Mouse (Mus musculus) erythroblast, embryonic 14.5 days (primary cell): ENCODE measurements around the gene Ccdc92b. TPM values are rescaled to one million over a fixed set of nuclear protein-coding genes. Genes with fewer than 3 reads are reported as not detected.
"Not testable (repeated sequence)": the region's sequence is repeated elsewhere in the genome, so short reads cannot be mapped to it uniquely, and the experiment has no call there.

ENCODE experiments used
- H3K27me3 ChIP-seq: 2 replicates; pipeline ENCODE4 v1.6.1; 2012; ENCODE audit warnings: inconsistent platforms; ENCODE audit not compliant: control insufficient read depth
- H3K36me3 ChIP-seq: 2 replicates; pipeline ENCODE4 v1.6.1; 2012; ENCODE audit warnings: mild to moderate bottlenecking, inconsistent platforms; ENCODE audit not compliant: control insufficient read depth
- H3K4me1 ChIP-seq: 2 replicates; pipeline ENCODE4 v1.6.1; 2012; ENCODE audit warnings: inconsistent platforms; ENCODE audit not compliant: control insufficient read depth
- H3K4me3 ChIP-seq: replicated peaks from 2 replicates; pipeline ENCODE3; 2012; ENCODE audit warnings: moderate library complexity, mild to moderate bottlenecking, inconsistent platforms
- H3K9me3 ChIP-seq: 2 replicates; pipeline ENCODE4 v1.6.1; 2012; ENCODE audit warnings: low read length, inconsistent platforms, mixed read lengths; ENCODE audit not compliant: control insufficient read depth
- GATA1 ChIP-seq: IDR thresholded peaks from 2 replicates; pipeline ENCODE4 v1.6.1; 2012; ENCODE audit warnings: low read length, inconsistent platforms, mixed read lengths
- TAL1 ChIP-seq: IDR thresholded peaks from 3 replicates; pipeline ENCODE4 v1.6.1; 2012; ENCODE audit warnings: low read length, inconsistent platforms, mixed read lengths
- polyA plus RNA-seq: library from polyadenylated mRNA; stranded (reverse); fragments of >175 nt; gene quantifications from 2 replicates; pipeline ENCODE4 v1.2.3, GENCODE M21; 2012

The Ccdc92b gene
- 5.0 and 5.6 TPM in 2 replicates for polyA plus RNA-seq

DNA sequence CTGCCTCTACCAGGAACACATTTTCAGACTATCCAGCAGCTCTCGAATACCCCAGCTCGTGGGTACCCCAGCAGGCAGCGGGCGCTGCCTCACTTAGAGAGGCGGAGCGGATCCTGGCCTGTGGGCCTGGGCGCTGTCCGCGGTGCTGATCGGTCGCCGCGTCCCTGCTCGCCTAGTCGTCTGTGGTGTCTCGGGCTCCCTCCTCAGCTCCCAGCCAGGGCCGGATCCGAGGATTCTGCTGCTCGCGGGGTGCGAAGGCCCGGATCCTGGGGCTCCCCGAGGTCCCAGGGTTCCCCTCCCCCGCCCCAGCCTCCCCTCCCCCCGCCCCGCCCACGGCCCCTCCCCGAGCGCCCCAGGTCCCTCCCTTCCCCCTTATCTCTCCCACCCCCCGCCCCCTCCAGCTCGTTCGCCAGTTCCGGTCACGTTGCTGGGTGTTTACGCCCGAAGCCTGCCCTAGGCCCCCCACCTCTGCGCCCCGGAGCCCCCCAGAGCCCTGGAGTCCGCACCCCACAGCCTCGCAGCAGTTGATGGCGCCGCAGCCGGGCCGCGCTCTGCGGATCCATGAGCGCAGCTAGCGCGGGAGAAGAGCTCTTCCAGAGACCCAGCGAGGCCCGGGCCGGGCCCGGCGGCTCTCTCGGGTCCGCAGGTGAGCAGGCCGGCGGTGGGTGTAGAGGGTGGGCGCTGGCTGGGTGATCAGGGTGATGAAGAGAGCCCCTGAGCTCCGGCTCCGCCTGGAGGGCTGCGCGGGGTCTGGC lies at the start of gene Ccdc92b:
TSS of gene Ccdc92b (plus strand) at position 405 of the 755 bp plus-strand sequence.
- Histone ChIP-seq H3K27me3 (peaks cover 60% of the 10 kb centered on the region), H3K36me3 (peaks cover 22% of the 10 kb centered on the region), H3K9me3 (no peaks in the 10 kb centered on the region; the same call in 1 of the 2 replicates), H3K4me1 (peaks cover 56% of the 10 kb centered on the region), H3K4me3 (peak within 1 kb of the TSS; percentile 77)
- no peak for TF ChIP-seq GATA1
- TF ChIP-seq TAL1: no peak

DNA sequence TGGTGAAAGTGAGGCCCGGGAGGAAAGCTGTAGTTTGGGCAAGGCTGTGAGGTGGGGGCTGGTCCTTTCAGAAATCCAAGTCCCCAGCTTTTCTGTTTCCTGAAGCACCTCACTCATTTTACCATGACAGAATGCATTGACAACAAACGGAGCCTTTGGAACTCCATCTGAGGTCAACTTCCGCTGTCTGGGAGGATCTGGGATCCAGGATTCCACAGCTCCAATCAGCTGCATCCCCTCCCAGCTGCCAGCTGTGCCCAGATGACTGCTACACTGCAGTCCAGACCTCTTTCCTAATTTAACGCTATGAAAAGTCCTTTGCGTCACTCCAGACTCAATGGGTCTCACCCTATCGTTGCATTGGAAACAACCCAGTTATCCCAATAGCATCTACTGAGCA lies 49.7 kb upstream of the Ccdc92b start:
- TF ChIP-seq TAL1: no peak
- no peak for TF ChIP-seq GATA1
- H3K4me1 ChIP-seq: peaks cover 57% of the 10 kb centered on the region
- no peaks in the 10 kb centered on the region for H3K9me3 ChIP-seq
- no peaks in the 10 kb centered on the region for H3K27me3 ChIP-seq
- no peaks in the 10 kb centered on the region for H3K36me3 ChIP-seq
- H3K4me3 ChIP-seq: no peak overlapping the region

DNA sequence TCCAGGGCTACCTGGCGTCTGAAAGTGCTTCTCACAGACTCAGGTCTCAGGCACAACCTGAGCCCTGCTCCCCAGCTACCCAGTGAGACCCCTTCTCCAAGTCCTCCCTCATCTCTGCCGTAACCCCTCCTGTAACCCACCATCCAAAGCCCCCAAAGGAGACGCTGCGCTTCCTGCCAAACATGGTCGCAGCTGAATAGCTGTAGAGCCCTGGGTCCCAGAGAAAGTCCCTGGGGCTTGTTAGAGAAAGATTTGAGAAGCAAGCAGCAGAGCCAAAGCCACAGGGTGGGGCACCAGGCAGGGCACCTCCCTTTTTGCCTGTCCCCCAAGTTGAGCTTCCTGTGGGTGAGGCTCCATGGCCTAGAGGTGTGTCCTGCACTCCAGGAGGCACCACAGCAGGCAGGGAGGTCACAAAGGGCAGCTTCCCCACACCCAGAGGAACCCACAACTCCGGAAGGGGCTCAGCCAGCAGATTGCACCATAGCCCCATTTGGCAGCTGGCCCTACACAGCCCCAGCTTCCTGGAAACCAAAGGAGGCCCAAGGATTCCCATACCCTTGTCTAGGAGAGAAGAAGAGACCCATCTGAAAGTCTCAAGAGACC lies 46.8 kb upstream of the Ccdc92b start:
- H3K4me3 ChIP-seq: peak overlapping the region; percentile 46
- H3K27me3 ChIP-seq: no peaks in the 10 kb centered on the region
- no peaks in the 10 kb centered on the region for H3K9me3 ChIP-seq
- no peak for TF ChIP-seq GATA1
- no peak for TF ChIP-seq TAL1
- no peaks in the 10 kb centered on the region for H3K36me3 ChIP-seq
- H3K4me1 ChIP-seq: peaks cover 82% of the 10 kb centered on the region

DNA sequence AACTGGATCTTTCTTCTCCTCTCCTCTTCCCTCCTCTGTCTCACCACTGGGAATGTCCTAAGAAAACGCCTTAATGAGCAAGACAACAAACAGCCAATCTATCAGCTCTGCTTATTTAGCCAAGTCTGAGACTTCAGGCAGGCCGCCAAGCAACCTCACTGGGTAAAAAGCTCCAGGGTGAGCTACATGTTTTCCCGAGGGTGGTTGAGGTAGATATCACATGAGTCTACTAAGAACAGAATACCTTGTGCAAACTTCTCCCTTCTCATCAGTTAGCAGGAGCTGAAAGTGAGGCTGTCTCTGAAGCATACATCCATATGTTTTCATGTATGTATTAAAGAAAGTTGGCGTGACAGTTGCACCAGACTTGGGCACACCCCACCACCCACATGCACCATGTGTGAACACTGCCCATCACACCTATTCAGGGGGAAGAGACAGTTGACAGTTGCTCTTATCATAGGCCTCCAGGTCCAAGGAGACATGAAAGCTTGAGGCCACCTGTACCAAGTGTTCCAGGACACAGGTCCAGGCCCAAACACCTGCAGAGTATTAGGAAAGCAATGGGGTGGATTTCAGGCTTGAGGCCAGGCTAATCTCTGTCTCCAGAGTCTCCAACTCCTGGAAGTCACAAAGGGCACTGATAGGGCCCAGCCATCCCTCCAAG lies 44.5 kb upstream of the Ccdc92b start:
- TF ChIP-seq TAL1 (peak; percentile 28; the same call in 1 of the 3 replicates), GATA1 (no peak)
- no peaks in the 10 kb centered on the region for H3K36me3 ChIP-seq
- H3K9me3 ChIP-seq: no peaks in the 10 kb centered on the region
- no peak overlapping the region for H3K4me3 ChIP-seq
- H3K27me3 ChIP-seq: no peaks in the 10 kb centered on the region
- peaks cover 78% of the 10 kb centered on the region for H3K4me1 ChIP-seq

DNA sequence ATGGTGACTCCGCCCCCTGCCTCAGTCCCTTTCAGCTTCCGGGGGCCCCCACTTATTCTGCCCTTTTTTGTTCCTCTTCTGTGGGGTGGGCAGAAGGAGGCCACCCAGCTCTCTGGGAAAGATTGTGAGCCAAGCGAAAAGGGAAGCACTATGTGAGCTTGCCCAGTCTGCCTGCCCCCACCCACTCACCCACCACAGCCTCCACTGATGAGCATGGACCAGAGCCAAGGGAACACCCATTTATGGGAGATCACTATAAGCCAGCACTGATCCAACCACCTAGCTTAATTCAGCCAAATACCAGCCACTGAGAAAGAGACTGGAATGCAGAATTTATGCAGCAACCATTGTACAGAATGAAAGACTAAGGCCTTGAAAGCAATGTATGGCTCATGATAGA lies 43.5 kb upstream of the Ccdc92b start:
- Histone ChIP-seq H3K4me1 (peaks cover 71% of the 10 kb centered on the region), H3K9me3 (no peaks in the 10 kb centered on the region), H3K27me3 (no peaks in the 10 kb centered on the region), H3K4me3 (no peak overlapping the region), H3K36me3 (no peaks in the 10 kb centered on the region)
- TF ChIP-seq TAL1: no peak
- TF ChIP-seq GATA1: no peak

DNA sequence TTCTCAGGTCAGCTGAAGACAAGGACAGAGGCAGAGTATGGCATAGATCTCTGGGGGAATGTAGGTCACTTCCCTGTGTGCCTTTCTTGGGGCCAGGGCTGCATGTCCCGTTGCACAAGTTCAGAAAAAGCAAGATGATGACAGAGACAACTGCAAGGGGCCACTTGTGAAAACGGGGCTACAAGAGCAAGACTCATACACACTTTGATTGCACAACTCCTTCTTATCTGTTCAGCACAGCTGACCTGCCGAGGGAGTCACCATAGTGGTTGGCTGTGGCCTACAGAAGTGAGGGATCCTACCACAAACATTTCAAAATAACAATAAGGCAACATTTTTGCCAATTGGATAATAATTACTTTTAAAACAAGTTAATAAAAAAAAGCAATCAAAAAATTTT lies 42.3 kb upstream of the Ccdc92b start:
- Histone ChIP-seq H3K9me3 (no peaks in the 10 kb centered on the region), H3K27me3 (no peaks in the 10 kb centered on the region), H3K4me3 (peak overlapping the region; percentile 52), H3K36me3 (no peaks in the 10 kb centered on the region), H3K4me1 (peaks cover 62% of the 10 kb centered on the region)
- TF ChIP-seq GATA1 (peak; percentile 73), TAL1 (peak; percentile 82)

DNA sequence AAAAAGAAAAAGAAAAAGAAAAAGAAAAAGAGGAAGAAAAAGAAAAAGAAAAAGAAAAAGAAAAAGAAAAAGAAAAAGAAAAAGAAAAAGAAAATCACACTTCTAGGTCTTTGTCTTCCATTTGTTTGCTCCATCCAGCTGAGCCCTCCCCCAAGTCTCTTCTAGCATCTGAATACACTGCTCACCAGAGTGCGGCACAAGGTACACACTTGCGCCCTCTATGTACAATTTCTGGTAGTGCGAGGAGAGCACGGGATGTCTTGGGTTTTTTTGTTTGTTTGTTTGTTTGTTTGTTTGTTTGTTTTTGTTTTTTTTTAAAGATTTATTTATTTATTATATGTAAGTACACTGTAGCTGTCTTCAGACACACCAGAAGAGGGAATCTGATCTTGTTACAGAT lies 38.1 kb upstream of the Ccdc92b start:
- not testable (repeated sequence) for H3K36me3 ChIP-seq, H3K9me3 ChIP-seq, H3K4me3 ChIP-seq, H3K27me3 ChIP-seq
- H3K4me1 ChIP-seq: peaks cover 27% of the 10 kb centered on the region

DNA sequence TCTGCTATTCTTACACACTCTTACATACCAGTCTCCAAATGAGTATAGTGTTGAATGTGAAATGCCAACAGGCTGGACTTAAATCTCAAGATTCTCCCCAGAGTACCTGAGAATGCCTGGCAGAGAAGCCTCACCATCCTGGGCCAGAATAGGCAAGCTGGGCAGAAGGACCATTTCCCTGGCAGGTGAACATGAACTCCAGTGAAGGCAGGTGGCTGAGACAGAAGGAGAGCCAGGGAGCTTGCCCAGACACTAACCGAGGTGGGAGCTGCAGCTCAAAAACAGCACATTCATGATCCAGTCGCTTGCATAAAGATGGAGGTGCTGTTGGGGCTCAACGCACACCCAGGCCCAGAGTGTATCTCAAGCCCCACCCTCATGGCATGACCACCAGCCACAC lies 36.9 kb upstream of the Ccdc92b start:
- Histone ChIP-seq H3K4me3 (no peak overlapping the region), H3K9me3 (no peaks in the 10 kb centered on the region), H3K27me3 (peaks cover 15% of the 10 kb centered on the region), H3K36me3 (no peaks in the 10 kb centered on the region), H3K4me1 (peaks cover 15% of the 10 kb centered on the region)
- TF ChIP-seq TAL1 (no peak), GATA1 (no peak)

DNA sequence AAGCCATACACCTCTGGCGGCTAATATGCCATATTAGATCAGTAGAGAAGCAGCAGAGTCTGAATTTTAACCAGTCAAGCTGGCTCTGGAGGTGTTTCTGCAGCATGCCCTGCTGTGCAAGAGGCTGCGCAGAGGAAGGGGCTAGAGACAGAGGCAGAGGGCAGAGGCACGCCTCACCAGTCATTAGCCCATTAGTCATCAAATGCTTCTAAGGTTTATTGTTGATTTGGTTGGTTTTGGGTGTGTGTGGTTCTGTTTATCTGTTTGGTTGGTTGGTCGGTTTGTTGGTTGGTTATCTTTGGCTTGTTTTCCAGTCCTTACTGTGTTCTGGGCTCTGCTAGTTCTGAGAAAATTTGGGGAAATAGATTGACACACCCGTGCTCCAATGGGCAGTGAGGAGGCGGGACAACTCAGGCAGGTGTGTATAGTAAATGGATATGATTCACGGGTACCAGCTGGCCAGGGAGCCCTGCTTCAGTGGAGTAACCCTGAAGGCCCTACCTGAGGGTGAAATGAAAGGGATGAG lies 35.5 kb upstream of the Ccdc92b start:
- H3K27me3 ChIP-seq: peaks cover 29% of the 10 kb centered on the region
- no peak overlapping the region for H3K4me3 ChIP-seq

More for the DNA sequence above, 35.5 kb upstream of the Ccdc92b start:
- no peaks in the 10 kb centered on the region for H3K36me3 ChIP-seq
- peaks cover 8% of the 10 kb centered on the region for H3K4me1 ChIP-seq
- no peaks in the 10 kb centered on the region for H3K9me3 ChIP-seq
- TF ChIP-seq TAL1: no peak
- TF ChIP-seq GATA1: no peak
